Mouse (Mus musculus) mouse embryonic stem cell (cell line): ENCODE results near the gene Fxyd4.

ENCODE experiments used
- in situ Hi-C, 2 experiments: fragments of 300-500 bp; cut with MboI; formaldehyde crosslinking; loops; 1 replicate in 1 of 2; 3 replicates in 1 of 2; pipeline ENCODE4 v1.14.3; 2019 to 2020; ENCODE audit warnings: low sequenced_read_pairs in 2 of 2, low pct_unique_long_range_greater_than_20kb in 1 of 2, mixed read lengths in 1 of 2; ENCODE audit not compliant: unreplicated experiment in 1 of 2

Gene Fxyd4

DNA sequence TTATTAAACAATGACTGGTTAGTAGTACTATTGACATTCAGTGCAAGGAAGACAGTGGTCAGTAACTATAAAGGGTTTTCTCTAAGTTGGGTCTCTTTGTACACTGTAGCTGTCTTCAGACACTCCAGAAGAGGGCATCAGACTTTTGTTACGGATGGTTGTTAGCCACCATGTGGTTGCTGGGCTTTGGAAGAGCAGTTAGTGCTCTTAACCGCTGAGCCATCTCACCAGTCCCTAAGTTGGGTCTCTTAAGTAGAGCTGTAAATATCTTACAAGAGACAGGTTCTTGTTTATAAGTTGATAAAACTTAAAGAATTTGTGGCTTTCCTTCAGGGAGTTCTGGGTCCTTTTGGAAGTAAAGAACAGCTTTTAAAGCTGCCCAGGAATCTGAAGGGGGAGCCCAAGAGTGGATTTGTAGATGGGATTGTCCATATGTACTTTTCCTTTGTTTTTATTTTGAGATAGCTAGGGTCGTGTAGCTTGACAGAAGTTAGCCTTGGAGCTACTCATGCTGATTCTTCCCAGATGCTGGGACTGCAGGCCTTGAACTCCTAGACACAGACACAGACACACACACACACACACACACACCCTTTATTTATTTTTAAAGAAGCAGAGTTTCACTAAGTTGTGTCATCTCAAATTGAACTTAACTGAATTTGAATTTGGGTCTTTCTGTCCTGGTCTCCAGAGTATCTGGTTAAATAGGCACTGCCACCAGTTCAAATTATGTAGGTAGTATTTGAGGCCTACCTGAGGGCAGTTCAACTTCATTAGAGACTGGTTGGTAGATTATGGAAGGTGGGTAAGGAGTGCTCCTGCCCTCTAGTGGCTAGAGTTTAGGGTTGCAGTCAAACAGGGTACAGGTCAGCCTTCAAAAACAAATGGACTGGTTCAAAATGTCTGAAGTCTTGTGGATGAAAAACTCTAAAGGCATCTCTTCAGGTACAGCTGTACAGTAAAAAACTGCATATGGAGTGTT lies 16.5 kb downstream of the Fxyd4 start:
- in situ Hi-C loops: no loop called here

DNA sequence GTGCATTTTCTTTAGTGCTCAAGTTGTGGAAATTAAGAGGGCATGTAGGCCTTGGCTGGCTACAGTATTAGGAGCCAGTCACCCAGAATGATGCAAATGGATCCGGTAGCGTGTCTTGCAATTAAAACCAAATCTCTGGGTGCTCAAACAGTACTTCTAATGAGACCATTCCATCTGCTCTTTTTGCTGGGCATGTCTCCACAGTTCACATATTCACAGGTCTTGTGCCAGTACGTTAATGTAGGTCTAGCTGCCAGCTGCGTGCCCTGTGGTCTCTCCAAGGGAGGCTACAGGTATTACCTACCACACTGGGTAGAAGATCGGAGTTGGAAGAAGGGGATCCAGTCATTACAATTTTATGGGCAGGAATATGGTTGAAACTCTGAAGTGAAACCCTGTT lies 19.4 kb downstream of the Fxyd4 start:
- in situ Hi-C loops: no loop called here

GRCm38 (mm10) chr6:117917576-117917975 lies 19.9 kb downstream of the Fxyd4 start:
- in situ Hi-C loops: no loop called here

GRCm38 (mm10) chr6:117916737-117917426 lies 20.6 kb downstream of the Fxyd4 start:
- in situ Hi-C loops: no loop called here

DNA sequence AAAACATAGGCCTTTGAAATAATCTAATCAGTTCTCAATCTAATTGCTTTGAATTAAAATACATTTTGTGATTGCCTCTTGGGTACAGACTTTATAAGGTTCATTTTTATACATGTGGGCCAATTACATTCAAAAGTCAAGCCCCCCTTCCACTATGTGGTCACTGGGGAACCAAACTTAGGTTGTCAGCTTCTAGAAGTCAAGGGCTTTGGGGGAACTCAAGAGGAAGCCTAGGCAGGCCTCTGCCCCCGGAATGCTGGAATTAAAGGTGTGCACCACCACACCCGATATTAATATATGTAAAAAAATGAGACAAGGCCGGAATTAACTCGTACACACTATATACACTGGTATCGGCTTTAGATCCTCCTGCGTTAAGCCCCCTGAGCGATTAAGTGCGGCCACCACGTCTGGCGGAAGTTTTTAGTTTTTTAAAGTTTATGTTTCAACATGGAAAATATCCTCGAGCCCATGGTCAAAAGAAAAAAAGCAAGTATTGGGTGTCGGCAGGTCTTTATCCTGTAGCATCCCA lies 21.2 kb downstream of the Fxyd4 start:
- in situ Hi-C loops: no loop called here

GRCm38 (mm10) chr6:117914541-117914940 lies 23.0 kb downstream of the Fxyd4 start:
- in situ Hi-C loops: no loop called here

GRCm38 (mm10) chr6:117910120-117910661 lies 27.3 kb downstream of the Fxyd4 start:
- in situ Hi-C loops: no loop called here

GRCm38 (mm10) chr6:117908424-117908900 lies 29.0 kb downstream of the Fxyd4 start:
- in situ Hi-C loops: no loop called here

DNA sequence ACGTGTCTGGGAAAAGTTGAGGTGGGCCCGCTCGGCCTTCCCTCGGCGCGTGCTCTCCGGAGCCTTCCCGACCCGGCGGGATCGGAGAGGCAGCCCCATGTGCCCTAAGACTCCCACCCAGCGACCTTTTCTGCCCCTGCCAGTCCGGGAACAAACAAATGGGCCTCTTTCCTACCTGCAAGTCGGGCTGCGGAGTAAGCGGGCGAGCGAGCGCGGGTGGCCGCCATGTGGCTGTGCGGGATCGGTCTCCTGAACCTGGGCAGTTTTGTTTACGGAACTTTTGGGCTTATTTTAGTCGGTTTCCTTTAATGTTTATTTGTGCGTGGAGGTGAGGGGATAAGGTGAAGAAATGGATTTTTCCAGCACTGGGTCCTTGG lies 29.5 kb downstream of the Fxyd4 start:
- in situ Hi-C loops: no loop called here

- in situ Hi-C loops: no loop called here
Measured at GRCm38 (mm10) chr6:117907301-117907978, 30.1 kb downstream of the Fxyd4 start.

DNA sequence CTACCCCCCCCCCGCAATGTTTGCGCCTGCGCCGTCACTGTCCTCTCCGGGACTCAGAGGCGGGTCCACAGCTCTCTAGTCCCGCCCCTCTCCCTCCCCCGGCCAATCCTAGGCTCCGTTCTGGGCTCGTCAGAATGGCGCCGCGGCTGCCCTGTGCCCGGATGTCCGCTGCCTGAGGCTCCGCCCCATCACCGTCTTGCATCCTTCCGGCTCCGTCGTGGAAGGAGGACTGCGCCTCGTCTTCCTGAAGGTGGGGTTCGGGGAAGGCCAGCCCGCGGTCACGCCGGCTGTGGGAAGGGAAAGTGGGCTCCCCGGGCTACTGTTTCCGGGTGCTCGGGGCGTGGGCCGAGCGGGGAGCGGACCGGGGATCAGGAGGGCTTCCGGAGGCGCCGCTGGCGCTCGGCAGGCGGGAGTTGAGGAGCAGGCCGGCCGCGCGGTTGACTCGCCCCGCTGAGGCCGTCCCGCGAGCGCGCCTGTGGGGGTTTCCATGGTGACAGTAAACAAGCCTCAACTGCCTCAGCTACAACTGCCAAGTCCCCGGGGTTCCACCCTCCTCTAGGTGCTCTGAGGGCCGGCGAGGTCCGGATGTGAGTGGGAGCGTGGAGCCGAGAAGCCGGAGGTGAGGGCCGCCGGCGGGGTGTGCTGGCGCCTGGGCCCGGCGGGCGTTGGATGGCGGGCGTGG lies 30.8 kb downstream of the Fxyd4 start:
- in situ Hi-C loops: no loop called here

GRCm38 (mm10) chr6:117906015-117906531 lies 31.4 kb downstream of the Fxyd4 start:
- in situ Hi-C loops: no loop called here

DNA sequence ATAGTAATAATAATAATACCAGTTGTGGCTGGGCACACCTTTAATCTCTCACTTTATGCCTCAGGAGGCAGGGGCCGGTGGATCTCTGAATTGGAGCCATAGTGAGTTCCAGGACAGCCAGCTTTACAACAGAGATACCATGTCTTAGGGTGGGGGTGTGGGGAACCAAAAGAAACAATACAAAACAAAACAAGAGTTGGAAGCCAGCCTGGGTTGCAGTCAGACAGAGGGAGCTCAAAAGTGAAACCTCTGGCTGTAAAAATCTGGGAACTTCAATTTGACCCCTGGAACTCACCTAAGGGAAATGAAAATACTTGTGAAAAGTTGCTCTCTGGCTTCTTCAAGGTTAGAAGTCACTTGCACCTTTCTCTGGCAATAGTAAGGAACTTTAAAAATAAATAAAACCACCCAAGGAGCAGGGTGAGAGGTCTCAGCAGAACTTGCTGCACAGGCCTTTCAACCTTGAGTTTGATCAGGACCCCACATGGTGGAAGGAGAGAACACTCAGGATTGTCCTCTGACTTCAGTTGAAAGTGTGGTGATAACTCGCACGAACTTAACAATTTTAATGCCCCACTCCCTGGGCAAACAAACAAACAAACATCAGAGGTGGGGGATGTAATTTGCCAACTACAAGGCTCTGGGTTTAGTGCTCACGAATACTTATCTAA lies 32.1 kb downstream of the Fxyd4 start:
- in situ Hi-C loops: no loop called here

GRCm38 (mm10) chr6:117903836-117904235 lies 33.7 kb downstream of the Fxyd4 start:
- in situ Hi-C loops: no loop called here

- in situ Hi-C loops: no loop called here
Measured at GRCm38 (mm10) chr6:117902556-117902955, 34.9 kb downstream of the Fxyd4 start.

GRCm38 (mm10) chr6:117901510-117902402 lies 35.7 kb downstream of the Fxyd4 start:
- in situ Hi-C loops: no loop called here
